Mouse (Mus musculus) left cerebral cortex, adult 6 months (tissue): ENCODE measurements around the gene Olfr1208. TPM values are rescaled to one million over a fixed set of nuclear protein-coding genes. Genes with fewer than 3 reads are reported as not detected.

Experiments used
- long read RNA-seq, 2 experiments: library from polyadenylated mRNA; unstranded; transcript quantifications; one replicate each; pipeline ENCODE4 v2.0.0; 2019 to 2020
- polyA plus RNA-seq: library from polyadenylated mRNA; unstranded; fragments of <200 nt; fragmentation: Nextera tagmentation; gene quantifications from 2 replicates; pipeline ENCODE4 v1.2.3, GENCODE M21; 2021

The Olfr1208 gene
- not detected in 2 replicates for polyA plus RNA-seq
- long read RNA-seq, experiment 1 = 0 reads
- long read RNA-seq, experiment 2 = 0 reads

DNA sequence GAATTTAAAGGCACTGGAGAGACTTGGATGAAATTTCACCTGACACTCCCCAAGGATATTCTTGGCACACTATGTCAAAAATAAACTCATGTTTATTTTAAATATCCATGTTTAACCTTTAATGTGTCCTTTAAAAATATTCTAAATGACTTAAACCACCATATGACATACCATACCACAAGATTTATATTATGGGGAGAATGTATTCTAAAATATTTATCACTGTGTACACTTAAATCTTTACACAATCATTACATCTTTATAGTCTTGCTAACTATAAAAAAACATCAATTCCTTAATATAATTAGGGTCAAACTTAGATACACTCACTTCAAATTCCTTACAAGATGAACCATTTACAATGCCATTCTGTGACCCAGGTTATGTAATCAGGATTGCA is at the start of gene Olfr1208:
Olfr1208 (minus strand) TSS at position 101 of the 400 bp plus-strand sequence.

DNA sequence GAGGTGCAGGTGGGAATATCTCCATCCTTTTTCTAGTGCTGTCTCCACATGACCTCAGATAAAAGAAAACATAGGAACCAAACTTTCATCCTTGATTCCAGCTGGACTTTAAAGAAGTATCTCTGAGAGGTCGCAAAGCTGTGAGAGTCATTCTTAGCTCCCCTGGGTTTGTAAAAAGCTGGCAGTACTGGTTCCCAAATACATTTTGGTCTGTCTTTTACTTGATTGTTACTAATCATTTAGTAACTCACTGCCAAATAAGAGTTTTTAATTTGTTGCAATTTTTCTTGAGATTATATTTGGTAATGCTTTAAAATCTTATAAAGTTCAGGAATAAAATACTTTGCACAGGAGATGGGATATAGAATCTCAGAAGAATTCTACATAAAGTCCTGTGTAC is 35.9 kb upstream of the Olfr1208 start, which contains the start of gene Olfr1211:
Olfr1211 (minus strand) TSS at position 101 of the 400 bp plus-strand sequence.

DNA sequence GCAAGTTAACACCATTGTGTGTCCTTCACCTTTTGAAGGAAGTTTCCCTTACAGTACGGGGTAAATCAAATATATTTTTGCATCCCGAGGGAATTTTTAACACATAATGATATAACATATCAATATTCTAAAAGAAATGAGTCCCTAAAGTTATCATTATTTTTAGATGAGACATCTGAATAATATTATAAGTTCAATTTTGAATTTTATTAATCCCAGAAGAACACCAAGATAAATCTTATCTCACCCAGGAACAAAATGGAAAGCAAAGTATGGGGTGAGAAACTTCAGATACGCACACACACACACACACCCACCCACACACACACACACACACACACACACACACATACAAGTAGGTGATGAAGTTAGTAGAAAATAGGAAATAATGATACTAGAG is 12.9 kb upstream of the Olfr1208 start, which contains the start of gene Olfr1209:
Olfr1209 (minus strand) TSS at position 101 of the 400 bp plus-strand sequence.

DNA sequence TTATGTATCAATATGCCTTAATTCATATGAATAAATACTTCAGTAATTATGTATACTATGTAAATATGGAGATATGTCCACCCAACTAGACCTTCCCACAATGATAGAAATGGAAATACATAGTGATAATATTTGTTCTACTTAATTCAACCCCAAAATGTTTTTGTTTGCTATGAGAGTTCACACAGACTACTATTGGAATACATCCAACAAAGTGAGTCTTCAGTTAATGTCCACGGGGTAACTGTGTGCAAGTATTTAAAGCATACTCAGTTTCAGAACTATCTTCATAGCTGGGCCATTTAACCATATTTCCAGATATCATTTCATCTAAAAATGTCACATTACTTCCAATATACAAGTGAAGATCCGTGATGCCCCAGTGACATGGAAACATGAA is 39.2 kb downstream of the Olfr1208 start, which contains the start of gene Olfr1206:
Olfr1206 (plus strand) TSS at position 301 of the 400 bp plus-strand sequence.

DNA sequence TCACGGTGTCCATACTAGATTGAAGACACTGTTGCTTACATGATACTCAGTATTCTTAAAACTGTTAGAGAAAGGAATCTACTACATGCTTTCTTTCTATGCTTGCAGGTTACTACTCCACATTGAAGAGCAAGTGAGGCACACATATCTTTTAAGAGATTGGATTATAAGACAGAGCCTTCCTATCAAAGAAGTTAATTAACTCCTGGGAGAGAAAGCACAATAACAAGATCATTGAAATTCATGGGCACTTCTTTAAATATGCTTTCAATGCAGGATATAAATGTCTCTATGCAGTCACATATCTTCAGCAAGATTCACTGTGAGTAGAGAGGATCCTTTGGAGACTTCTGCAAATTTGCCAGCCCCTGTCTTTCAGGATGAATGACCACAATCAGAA is 53.1 kb downstream of the Olfr1208 start, which contains the start of gene Olfr1204:
Olfr1204 (plus strand) TSS at position 301 of the 400 bp plus-strand sequence.

Other genes with a start within 250 kb of the Olfr1208 start
- gene Olfr1193, start 226.7 kb downstream of the Olfr1208 start, polyA plus RNA-seq = not detected in 2 replicates
- not detected in 2 replicates for gene Olfr1195, start 213.1 kb downstream of the Olfr1208 start, polyA plus RNA-seq
- gene Olfr1196, start 197.7 kb downstream of the Olfr1208 start, polyA plus RNA-seq = not detected in 2 replicates
- gene Olfr1197, start 169.9 kb downstream of the Olfr1208 start, polyA plus RNA-seq = not detected in 2 replicates
- gene Olfr1198, start 150.9 kb downstream of the Olfr1208 start, polyA plus RNA-seq = not detected in 2 replicates
- not detected in 2 replicates for gene Olfr1199, start 141.8 kb downstream of the Olfr1208 start, polyA plus RNA-seq
- gene Olfr1200, start 131.8 kb downstream of the Olfr1208 start, polyA plus RNA-seq = 0.04 TPM in 1 of 2 replicates, not detected in the other
- not detected in 2 replicates for gene Olfr1201, start 109.3 kb downstream of the Olfr1208 start, polyA plus RNA-seq
- gene Olfr1202, start 87.8 kb downstream of the Olfr1208 start, polyA plus RNA-seq = not detected in 2 replicates
- gene Olfr1205, start 72.6 kb downstream of the Olfr1208 start, polyA plus RNA-seq = not detected in 2 replicates
- gene Olfr1204, start 53.0 kb downstream of the Olfr1208 start, polyA plus RNA-seq = not detected in 2 replicates
- gene Olfr1206, start 39.1 kb downstream of the Olfr1208 start, polyA plus RNA-seq = not detected in 2 replicates
- gene Olfr1209, start 12.8 kb upstream of the Olfr1208 start, polyA plus RNA-seq = not detected in 2 replicates
- gene Olfr1211, start 35.8 kb upstream of the Olfr1208 start, polyA plus RNA-seq = not detected in 2 replicates
- not detected in 2 replicates for gene Olfr1212, start 51.7 kb upstream of the Olfr1208 start, polyA plus RNA-seq
- gene Gm13762, start 78.0 kb upstream of the Olfr1208 start, polyA plus RNA-seq = not detected in 2 replicates
- not detected in 2 replicates for gene Olfr1214, start 90.3 kb upstream of the Olfr1208 start, polyA plus RNA-seq
- not detected in 2 replicates for gene Olfr1215, start 104.7 kb upstream of the Olfr1208 start, polyA plus RNA-seq
- not detected in 2 replicates for gene Olfr1216, start 116.0 kb upstream of the Olfr1208 start, polyA plus RNA-seq
- not detected in 2 replicates for gene Olfr1217, start 129.8 kb upstream of the Olfr1208 start, polyA plus RNA-seq
- not detected in 2 replicates for gene Olfr1218, start 158.9 kb upstream of the Olfr1208 start, polyA plus RNA-seq
- not detected in 2 replicates for gene Olfr1219, start 181.2 kb upstream of the Olfr1208 start, polyA plus RNA-seq
- not detected in 2 replicates for gene Olfr1220, start 204.5 kb upstream of the Olfr1208 start, polyA plus RNA-seq
- gene Olfr1221, start 215.0 kb upstream of the Olfr1208 start, polyA plus RNA-seq = not detected in 2 replicates
- gene Olfr1222, start 230.7 kb upstream of the Olfr1208 start, polyA plus RNA-seq = not detected in 2 replicates
- not detected in 2 replicates for gene Olfr1223, start 249.2 kb upstream of the Olfr1208 start, polyA plus RNA-seq